Mouse (Mus musculus) CD4-positive helper T cell, adult 2 months (primary cell): ENCODE data around the gene Gfi1.

Source experiments
- DNase-seq: peaks from one replicate; pipeline ENCODE4 v3.0.0-alpha.2; 2012; ENCODE audit warnings: low read depth, missing footprints, low spot score

The Gfi1 gene

GRCm38 (mm10) chr5:107725435-107726261, at the start of gene Gfi1:
Gene Gfi1 (minus strand): TSS chr5:107726036.
- peak; percentile 87 for DNase-seq

- no peak for DNase-seq
These were observed 46.2 kb upstream of the Gfi1 start for GRCm38 (mm10) chr5:107772049-107772448.

GRCm38 (mm10) chr5:107768224-107768623, 42.4 kb upstream of the Gfi1 start:
- DNase-seq = no peak

GRCm38 (mm10) chr5:107765946-107766345, 40.1 kb upstream of the Gfi1 start:
- DNase-seq = no peak

- DNase-seq = no peak
These were observed 38.6 kb upstream of the Gfi1 start for GRCm38 (mm10) chr5:107764486-107764885.

GRCm38 (mm10) chr5:107763674-107764073, 37.8 kb upstream of the Gfi1 start:
- no peak for DNase-seq

- peak; percentile 67 for DNase-seq
These were observed 33.3 kb upstream of the Gfi1 start for GRCm38 (mm10) chr5:107759121-107759520.

GRCm38 (mm10) chr5:107756072-107756471, 30.2 kb upstream of the Gfi1 start:
- DNase-seq = peak; percentile 57

GRCm38 (mm10) chr5:107754740-107755139, 28.9 kb upstream of the Gfi1 start:
- DNase-seq = peak; percentile 85

- no peak for DNase-seq
These were observed 27.8 kb upstream of the Gfi1 start for GRCm38 (mm10) chr5:107753656-107754055.

GRCm38 (mm10) chr5:107749229-107749916, 23.5 kb upstream of the Gfi1 start:
- DNase-seq = peak; percentile 34

- DNase-seq = no peak
These were observed 13.2 kb upstream of the Gfi1 start for GRCm38 (mm10) chr5:107739023-107739422.

- DNase-seq = no peak
These were observed 12.5 kb upstream of the Gfi1 start for GRCm38 (mm10) chr5:107738296-107738695.

- DNase-seq = no peak
These were observed 10.3 kb upstream of the Gfi1 start for GRCm38 (mm10) chr5:107736171-107736570.

- no peak for DNase-seq
These were observed 6.0 kb upstream of the Gfi1 start for GRCm38 (mm10) chr5:107731844-107732243.

GRCm38 (mm10) chr5:107731408-107731807, 5.6 kb upstream of the Gfi1 start:
- peak; percentile 69 for DNase-seq

GRCm38 (mm10) chr5:107727007-107727402, 1.2 kb upstream of the Gfi1 start:
- DNase-seq = no peak

GRCm38 (mm10) chr5:107726281-107727006, 608 bp upstream of the Gfi1 start:
- peak; percentile 51 for DNase-seq

- peak; percentile 56 for DNase-seq
These were observed 988 bp downstream of the Gfi1 start for GRCm38 (mm10) chr5:107724661-107725434.

GRCm38 (mm10) chr5:107723541-107724511, 2.0 kb downstream of the Gfi1 start:
- peak; percentile 54 for DNase-seq
